Mouse (Mus musculus) CH12.LX (cell line): ENCODE measurements at regions not wholly inside any gene's neighbourhood (a gene's known extent, or its start where the extent isn't known, plus 50 kb on each side); places are given as distances from the start of the nearest gene placed in this dataset.

Source experiments
- DNase-seq: peaks from one replicate; pipeline ENCODE4 v3.0.0-alpha.2; 2013; ENCODE audit errors: extremely low read depth
- H3K27ac ChIP-seq: 2 replicates; pipeline ENCODE4 v1.5.1; 2012; ENCODE audit warnings: low read depth, mild to moderate bottlenecking, control low read depth, moderate library complexity; ENCODE audit not compliant: insufficient read depth
- H3K27me3 ChIP-seq: replicated peaks from 2 replicates; pipeline ENCODE3; 2012; ENCODE audit warnings: inconsistent platforms
- H3K36me3 ChIP-seq, 2 experiments: replicated peaks in 1 of 2; 2 replicates each; pipeline versions ENCODE3 to v1.6.1; 2012; ENCODE audit warnings: inconsistent platforms in 1 of 2, low read length in 1 of 2, mild to moderate bottlenecking in 1 of 2, mixed read lengths in 1 of 2, moderate library complexity in 1 of 2; ENCODE audit not compliant: control insufficient read depth in 1 of 2, insufficient read depth in 1 of 2
- H3K4me1 ChIP-seq, 2 experiments: 2 replicates each; pipeline ENCODE4 v1.6.1; 2012; ENCODE audit warnings: inconsistent platforms in 1 of 2, moderate library complexity in 1 of 2; ENCODE audit not compliant: insufficient read depth in 2 of 2, control insufficient read depth in 1 of 2
- H3K4me2 ChIP-seq: 2 replicates; pipeline ENCODE4 v1.6.1; 2012; ENCODE audit warnings: low read depth, mild to moderate bottlenecking, control low read depth; ENCODE audit not compliant: poor library complexity, insufficient read depth, severe bottlenecking
- H3K4me3 ChIP-seq, 3 experiments: fragments of 150-350 bp in 1 of 3; sonication (generic) in 1 of 3; replicated peaks in 1 of 3; 2 replicates each; pipeline versions ENCODE3 to v1.5.1; 2011 to 2012; ENCODE audit warnings: low read depth in 2 of 3, low read length in 2 of 3, mild to moderate bottlenecking in 2 of 3, moderate library complexity in 2 of 3, control low read depth in 1 of 3, improper control_type of control experiment in 1 of 3, inconsistent platforms in 1 of 3, mixed read lengths in 1 of 3; ENCODE audit not compliant: poor library complexity in 1 of 3
- H3K79me2 ChIP-seq: replicated peaks from 2 replicates; pipeline ENCODE4 v1.6.1; 2012; ENCODE audit warnings: mild to moderate bottlenecking, moderate library complexity; ENCODE audit not compliant: control insufficient read depth, poor library complexity, insufficient read depth, severe bottlenecking; ENCODE audit errors: extremely low read depth
- H3K9ac ChIP-seq: 2 replicates; pipeline ENCODE4 v1.6.1; 2012; ENCODE audit warnings: low read depth, mild to moderate bottlenecking, control low read depth, moderate library complexity; ENCODE audit not compliant: insufficient read depth
- H3K9me3 ChIP-seq: replicated peaks from 2 replicates; pipeline ENCODE3; 2012; ENCODE audit warnings: low read length, inconsistent platforms, mixed read lengths
- CHD1 ChIP-seq: IDR thresholded peaks from 2 replicates; pipeline ENCODE4 v1.6.1; 2012; ENCODE audit warnings: low read depth, low read length, improper control_type of control experiment, inconsistent platforms
- E2F4 ChIP-seq: IDR thresholded peaks from 2 replicates; pipeline ENCODE4 v1.6.1; 2011; ENCODE audit warnings: low read depth, low read length, improper control_type of control experiment; ENCODE audit not compliant: insufficient replicate concordance
- ELF1 ChIP-seq: IDR thresholded peaks from 2 replicates; pipeline ENCODE4 v1.6.1; 2014; ENCODE audit warnings: low read depth, mild to moderate bottlenecking, inconsistent platforms, low read length, improper control_type of control experiment
- GABPA ChIP-seq: IDR thresholded peaks from 2 replicates; pipeline ENCODE4 v1.6.1; 2012; ENCODE audit warnings: low read depth, low read length, improper control_type of control experiment, inconsistent platforms; ENCODE audit not compliant: insufficient replicate concordance
- JUND ChIP-seq: conservative IDR thresholded peaks from 2 replicates; pipeline ENCODE4 v1.6.1; 2011; ENCODE audit warnings: low read depth, low read length, improper control_type of control experiment
- KAT2A ChIP-seq: IDR thresholded peaks from 2 replicates; pipeline ENCODE4 v1.6.1; 2012; ENCODE audit warnings: low read length, improper control_type of control experiment, inconsistent platforms; ENCODE audit not compliant: insufficient replicate concordance
- MXI1 ChIP-seq: IDR thresholded peaks from 2 replicates; pipeline ENCODE4 v1.6.1; 2011; ENCODE audit warnings: mild to moderate bottlenecking, low read depth, low read length, improper control_type of control experiment
- TBP ChIP-seq: conservative IDR thresholded peaks from 2 replicates; pipeline ENCODE4 v1.6.1; 2011; ENCODE audit warnings: low read depth, low read length, improper control_type of control experiment
- USF1 ChIP-seq: IDR thresholded peaks from 2 replicates; pipeline ENCODE4 v1.6.1; 2014; ENCODE audit warnings: low read depth, mild to moderate bottlenecking, inconsistent platforms, low read length, improper control_type of control experiment
- USF2 ChIP-seq: conservative IDR thresholded peaks from 2 replicates; pipeline ENCODE4 v1.6.1; 2011; ENCODE audit warnings: low read depth, low read length, improper control_type of control experiment
- ZMIZ1 ChIP-seq: IDR thresholded peaks from 2 replicates; pipeline ENCODE4 v1.6.1; 2012; ENCODE audit warnings: low read depth, mild to moderate bottlenecking, inconsistent platforms, low read length, improper control_type of control experiment
- ZNF384 ChIP-seq: IDR thresholded peaks from 2 replicates; pipeline ENCODE4 v1.6.1; 2012; ENCODE audit warnings: low read depth, low read length, improper control_type of control experiment, inconsistent platforms
- dilution Hi-C: fragments of 300-500 bp; cut with MboI; formaldehyde crosslinking; loops from 2 replicates; pipeline ENCODE4 v1.14.3; 2020; ENCODE audit warnings: low sequenced_read_pairs; ENCODE audit not compliant: extremely low pct_unique_long_range_greater_than_20kb, extremely low pct_ligation_motif_present
- in situ Hi-C: fragments of 300-500 bp; cut with MboI; formaldehyde crosslinking; loops from 3 replicates; pipeline ENCODE4 v1.14.3; 2019; ENCODE audit warnings: low sequenced_read_pairs, low pct_ligation_motif_present, low pct_unique_long_range_greater_than_20kb, mixed read lengths

- in situ Hi-C loops: no loop called here
- H3K4me1 ChIP-seq: peaks cover 0 to 7% of the 10 kb centered on the region in 2 experiments; a peak in 2 of 4 replicates
- DNase-seq: no peak
- dilution Hi-C loops: no loop called here
- no peak overlapping the region for H3K4me3 ChIP-seq
- H3K79me2 ChIP-seq: no peaks in the 10 kb centered on the region
- no peaks in the 10 kb centered on the region for H3K9me3 ChIP-seq
- no peak overlapping the region for H3K9ac ChIP-seq
- H3K36me3 ChIP-seq: no peaks in the 10 kb centered on the region
- TF ChIP-seq MXI1 (no peak), ZMIZ1 (no peak), USF2 (no peak), E2F4 (no peak), JUND (no peak)
- H3K4me2 ChIP-seq: no peak overlapping the region
- no peak overlapping the region for H3K27ac ChIP-seq
- no peaks in the 10 kb centered on the region for H3K27me3 ChIP-seq
These were observed 281.6 kb downstream of the Lpin1 start for GRCm38 (mm10) chr12:16329129-16329528.

GRCm38 (mm10) chr12:16320536-16321402, 290.0 kb downstream of the Lpin1 start:
- H3K27me3 ChIP-seq: no peaks in the 10 kb centered on the region
- no peak overlapping the region for H3K27ac ChIP-seq
- DNase-seq: no peak
- in situ Hi-C loops: no loop called here
- dilution Hi-C loops: no loop called here
- no peak overlapping the region for H3K9ac ChIP-seq
- H3K79me2 ChIP-seq: no peaks in the 10 kb centered on the region
- no peak overlapping the region for H3K4me2 ChIP-seq
- H3K36me3 ChIP-seq: no peaks in the 10 kb centered on the region
- peaks cover 3 to 32% of the 10 kb centered on the region in 2 experiments; a peak in 3 of 4 replicates for H3K4me1 ChIP-seq
- H3K9me3 ChIP-seq: no peaks in the 10 kb centered on the region
- TF ChIP-seq ELF1 (no peak), KAT2A (no peak), USF2 (no peak), ZNF384 (peak; percentile 83), TBP (no peak)
- H3K4me3 ChIP-seq: no peak overlapping the region

DNA sequence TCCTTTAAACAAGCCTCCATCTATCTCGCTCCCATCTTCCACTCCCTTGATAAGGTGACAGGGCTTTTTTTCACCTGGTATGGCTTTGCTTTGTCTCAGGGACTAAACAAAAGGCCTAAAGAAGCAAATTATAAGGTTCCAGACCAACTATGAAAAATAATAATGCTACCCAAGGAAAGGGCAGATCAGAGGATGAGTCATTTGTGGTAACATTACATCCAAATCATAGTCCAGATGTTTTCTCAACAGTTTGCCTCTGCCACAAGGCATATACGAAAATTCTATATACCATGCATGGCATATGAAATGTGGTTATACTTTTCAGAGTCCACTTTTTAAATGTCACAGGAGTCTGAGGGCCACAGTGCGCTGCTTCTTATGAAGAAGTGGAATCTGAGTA, 302.7 kb downstream of the Lpin1 start:
- Histone ChIP-seq H3K4me1 (peaks cover 0 to 28% of the 10 kb centered on the region in 2 experiments; a peak in 2 of 4 replicates), H3K27ac (no peak overlapping the region), H3K36me3 (no peaks in the 10 kb centered on the region), H3K9me3 (no peaks in the 10 kb centered on the region), H3K4me2 (no peak overlapping the region), H3K9ac (no peak overlapping the region), H3K4me3 (no peak overlapping the region), H3K27me3 (no peaks in the 10 kb centered on the region), H3K79me2 (no peaks in the 10 kb centered on the region)
- no peak for DNase-seq
- TF ChIP-seq USF1 (no peak), GABPA (no peak), CHD1 (no peak)
- dilution Hi-C loops (no loop called here), in situ Hi-C loops (no loop called here)
